Mouse (Mus musculus) retina, adult 2 months (tissue): ENCODE results near the gene Prorsd1.
"Not testable (repeated sequence)": the region's sequence is repeated elsewhere in the genome, so short reads cannot be mapped to it uniquely, and the experiment has no call there.

Experiments
- DNase-seq: peaks from one replicate; pipeline ENCODE4 v3.0.0-alpha.2; 2012; ENCODE audit warnings: low read depth, low spot score

Prorsd1 gene

DNA sequence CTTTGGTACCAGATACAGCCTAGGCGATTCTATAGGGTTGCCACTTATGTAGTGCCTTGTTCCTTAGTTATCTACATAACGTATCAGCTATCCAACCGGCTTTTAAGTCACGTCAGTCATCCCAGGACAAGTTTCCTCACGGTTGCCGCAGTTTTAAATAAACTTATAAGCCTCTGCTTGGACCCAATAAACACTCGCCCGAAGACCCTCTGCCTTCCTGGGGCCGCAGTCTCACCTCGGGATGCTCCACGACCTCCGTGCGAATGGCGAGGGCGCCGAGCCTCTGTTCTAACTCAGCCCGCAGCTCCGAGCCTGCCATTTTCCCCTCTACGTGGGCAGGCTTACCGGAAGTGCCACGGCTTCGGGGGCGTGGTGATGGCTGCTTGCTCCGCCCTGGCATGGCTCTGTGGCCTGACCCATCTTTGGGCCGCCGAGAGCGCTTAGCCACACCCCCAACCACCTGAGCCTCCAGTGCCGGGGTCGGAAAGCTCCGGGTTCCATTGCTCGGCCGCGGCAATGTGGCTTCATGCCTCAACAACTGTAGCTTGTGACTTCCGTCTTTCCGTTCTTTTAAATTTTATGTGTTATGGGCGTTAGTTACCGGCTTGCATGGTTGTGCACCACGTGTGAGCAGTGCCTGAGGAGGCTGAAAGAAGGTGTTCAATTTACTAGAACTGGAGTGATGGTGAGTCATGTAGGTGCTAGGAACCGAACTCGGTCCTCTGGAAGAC lies at the start of gene Prorsd1:
Prorsd1 (minus strand) TSS at position 352 of the 731 bp plus-strand sequence.
- DNase-seq, result peak; percentile 77

- no peak for DNase-seq
Measured at GRCm38 (mm10) chr11:29563406-29563805, 48.6 kb upstream of the Prorsd1 start.

DNA sequence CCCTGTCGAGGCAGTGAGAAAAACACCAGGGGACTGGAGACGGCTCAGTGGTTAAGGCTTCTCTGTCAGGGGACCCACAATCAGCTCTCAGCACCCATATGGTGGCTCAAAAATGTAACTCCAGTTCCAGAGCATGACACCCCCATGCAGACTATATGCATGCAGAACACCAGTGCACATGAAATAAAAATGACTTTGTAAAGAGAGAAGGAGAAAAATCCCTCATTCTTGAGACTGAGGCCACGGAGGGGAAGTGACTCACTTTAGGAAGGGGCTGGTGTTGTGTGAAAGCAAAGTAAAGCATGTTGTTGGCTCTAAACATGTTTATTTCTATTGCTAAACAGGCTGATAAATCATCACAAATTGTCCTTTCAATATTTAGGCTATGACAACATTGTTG lies 46.2 kb upstream of the Prorsd1 start:
- DNase-seq, result no peak

- no peak for DNase-seq
Measured at GRCm38 (mm10) chr11:29560452-29560851, 45.6 kb upstream of the Prorsd1 start.

GRCm38 (mm10) chr11:29549425-29549778 lies 34.6 kb upstream of the Prorsd1 start:
- DNase-seq, result no peak

DNA sequence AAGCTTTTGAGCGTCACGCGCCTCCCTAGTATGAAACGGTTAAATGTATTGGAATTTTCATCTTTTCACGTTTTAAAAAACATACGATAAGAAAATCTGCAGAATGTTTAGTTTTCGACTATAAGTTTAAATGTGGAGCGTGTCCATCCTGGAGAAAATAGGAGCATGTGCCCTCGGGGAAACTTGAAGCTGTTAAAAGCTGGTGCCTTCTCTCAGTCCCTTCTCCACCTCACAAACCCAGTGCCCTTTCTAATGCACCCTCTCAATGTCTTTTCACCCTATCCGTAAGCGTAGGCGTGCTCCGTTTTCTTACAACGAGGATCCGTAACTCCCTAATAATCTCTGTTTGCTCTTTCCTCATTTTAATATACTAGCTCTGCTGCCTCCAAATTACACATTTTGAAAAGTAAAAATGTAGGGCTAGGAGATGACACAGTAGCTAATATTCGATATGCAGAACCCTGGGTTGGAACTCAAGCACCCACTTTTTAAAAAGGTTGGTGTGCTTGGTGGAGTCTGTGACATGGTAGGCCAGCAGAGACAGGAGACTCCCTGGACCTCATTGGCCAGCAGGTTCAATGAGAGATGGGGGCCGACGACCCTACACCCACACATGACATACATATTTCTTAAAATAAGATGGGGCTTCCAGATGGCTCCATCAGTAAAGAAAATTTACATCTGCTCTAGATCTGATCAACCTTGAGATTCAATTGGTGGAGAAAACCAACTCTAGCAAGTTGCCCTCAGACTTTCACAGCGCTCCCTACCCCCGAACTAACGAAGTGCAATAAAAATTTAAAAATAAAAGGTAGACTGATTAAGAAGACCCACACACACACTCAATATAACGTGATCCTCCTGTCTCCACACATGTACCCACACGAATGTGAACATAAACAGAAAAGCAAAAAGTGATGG lies 33.9 kb upstream of the Prorsd1 start:
- DNase-seq, result no peak

GRCm38 (mm10) chr11:29547752-29548503 lies 33.1 kb upstream of the Prorsd1 start, which contains the start of the genes Clhc1 and Rps27a:
Gene Clhc1 (plus strand): TSS chr11:29547950.
Gene Rps27a (minus strand): TSS chr11:29548109.
- DNase-seq, result peak; percentile 93

- DNase-seq, result no peak
Measured at GRCm38 (mm10) chr11:29547249-29547751, 32.5 kb upstream of the Prorsd1 start.

DNA sequence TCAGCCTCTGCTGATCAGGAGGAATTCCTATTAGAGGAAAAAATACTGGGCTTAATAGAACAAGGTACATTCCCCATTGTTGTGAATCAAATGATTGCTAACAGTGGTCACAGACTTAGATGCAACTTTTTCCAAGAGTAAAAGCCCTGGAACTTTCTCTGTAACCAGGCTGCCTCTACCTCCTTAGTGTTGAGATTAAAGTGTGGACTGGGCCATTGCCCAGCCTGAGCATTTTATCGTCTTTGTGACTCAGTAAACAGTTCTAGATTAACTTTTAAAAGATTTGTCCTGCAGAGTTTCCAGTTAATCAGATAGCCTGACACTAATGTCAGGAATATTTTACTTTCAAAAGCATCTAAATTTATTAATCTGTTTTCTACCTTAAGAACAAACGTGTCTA lies 31.9 kb upstream of the Prorsd1 start:
- no peak for DNase-seq

DNA sequence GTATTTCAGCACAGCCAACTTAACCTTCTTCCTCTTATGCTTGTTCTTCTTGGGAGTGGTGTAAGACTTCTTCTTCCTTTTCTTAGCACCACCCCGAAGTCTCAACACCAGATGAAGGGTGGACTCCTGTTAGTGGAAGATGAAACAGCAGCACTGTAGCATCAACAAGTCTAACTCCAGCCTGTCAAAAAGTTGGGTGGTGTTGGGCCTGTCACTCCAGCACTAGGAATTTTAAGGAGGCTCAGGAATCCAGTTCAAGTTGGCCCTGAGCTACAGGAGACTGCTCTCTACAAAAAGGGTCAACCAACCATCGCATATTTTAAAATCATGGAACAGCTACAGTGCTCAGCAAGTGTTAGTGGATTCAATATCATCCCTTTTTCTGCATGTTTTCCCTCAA lies 31.5 kb upstream of the Prorsd1 start:
- not testable (repeated sequence) for DNase-seq

- DNase-seq, result not testable (repeated sequence)
Measured at GRCm38 (mm10) chr11:29545150-29545752, 30.4 kb upstream of the Prorsd1 start.

- no peak for DNase-seq
Measured at GRCm38 (mm10) chr11:29544225-29544945, 29.6 kb upstream of the Prorsd1 start.

GRCm38 (mm10) chr11:29538201-29538600 lies 23.4 kb upstream of the Prorsd1 start:
- DNase-seq, result no peak

DNA sequence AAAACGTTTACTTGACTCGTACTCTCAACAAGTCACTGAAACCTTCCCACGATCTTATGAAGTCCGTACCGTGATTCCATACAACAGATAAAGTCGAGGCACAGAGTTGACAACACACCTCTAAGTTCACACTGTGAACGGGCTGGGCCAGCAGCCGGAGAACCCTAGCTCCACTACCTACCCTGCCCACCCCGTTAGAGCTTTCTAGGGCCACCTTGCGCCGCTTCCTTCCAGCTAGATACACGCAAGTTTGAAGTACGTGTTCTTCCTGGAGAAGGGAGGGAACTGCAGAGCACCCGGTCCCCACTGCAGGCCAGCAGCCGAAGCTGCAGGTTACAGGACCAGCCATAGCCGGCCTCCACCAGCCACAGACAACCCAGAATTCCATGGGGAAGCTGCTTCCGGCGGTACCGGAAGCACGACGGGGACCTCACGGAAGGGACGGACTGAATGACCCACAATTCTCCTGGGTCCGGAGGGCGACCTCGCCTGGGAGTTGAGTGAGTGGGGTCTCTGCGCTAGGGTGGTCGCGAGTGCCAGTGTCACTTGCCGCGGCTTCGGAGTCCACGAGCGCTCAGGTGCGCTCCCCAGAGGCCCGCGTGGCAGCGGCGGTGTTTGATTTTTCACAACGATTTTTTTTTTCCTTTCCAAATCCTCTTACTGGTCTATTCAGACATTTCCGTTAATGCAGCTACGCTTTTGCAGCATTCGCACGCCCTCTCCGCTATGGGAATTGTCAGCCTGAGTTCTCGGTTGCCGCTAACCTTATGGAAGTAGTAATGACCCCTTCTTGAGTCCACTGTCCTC lies 11.4 kb upstream of the Prorsd1 start, which contains the start of gene Mtif2:
Mtif2 (plus strand) TSS at position 421 of the 807 bp plus-strand sequence.
- peak; percentile 80 for DNase-seq

GRCm38 (mm10) chr11:29514325-29514681 lies 530 bp downstream of the Prorsd1 start:
- DNase-seq, result no peak

GRCm38 (mm10) chr11:29512818-29513535 lies 1.9 kb downstream of the Prorsd1 start:
- DNase-seq, result no peak

GRCm38 (mm10) chr11:29509421-29509820 lies 5.4 kb downstream of the Prorsd1 start:
- DNase-seq, result no peak

DNA sequence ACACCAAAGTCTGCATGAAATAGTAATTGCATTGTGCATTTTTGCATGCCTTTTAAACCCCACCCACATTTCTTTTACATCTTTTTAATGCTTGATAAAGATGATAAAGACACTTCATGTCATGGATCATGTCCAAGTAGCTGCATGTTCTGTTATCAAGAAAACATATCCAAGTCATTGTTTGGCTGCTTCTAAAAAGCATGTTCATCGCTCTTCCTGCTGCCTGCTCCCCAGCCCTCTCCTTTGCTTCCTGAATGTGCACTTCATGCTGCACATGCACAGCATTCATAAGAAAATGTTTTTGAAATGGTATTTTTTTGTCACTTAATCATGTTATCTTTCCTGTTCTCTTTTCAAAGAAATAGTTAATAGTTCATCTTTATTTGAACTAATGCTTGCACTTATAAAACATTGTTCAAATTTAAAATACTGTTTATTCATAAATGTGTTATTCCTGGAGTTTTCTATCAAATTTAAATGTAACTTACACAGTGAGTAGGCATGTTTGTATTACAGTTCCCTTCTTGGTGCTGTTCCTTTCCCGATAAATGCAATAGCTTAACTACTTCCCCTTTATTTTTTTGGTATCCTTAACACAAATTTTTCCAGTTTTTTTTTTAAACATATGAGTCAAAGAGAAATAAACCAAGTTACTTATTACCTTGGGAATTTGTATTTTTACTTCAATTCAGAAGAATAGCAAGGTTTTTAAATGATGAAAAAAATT lies 9.8 kb downstream of the Prorsd1 start:
- no peak for DNase-seq
